In the genomic region with DNA sequence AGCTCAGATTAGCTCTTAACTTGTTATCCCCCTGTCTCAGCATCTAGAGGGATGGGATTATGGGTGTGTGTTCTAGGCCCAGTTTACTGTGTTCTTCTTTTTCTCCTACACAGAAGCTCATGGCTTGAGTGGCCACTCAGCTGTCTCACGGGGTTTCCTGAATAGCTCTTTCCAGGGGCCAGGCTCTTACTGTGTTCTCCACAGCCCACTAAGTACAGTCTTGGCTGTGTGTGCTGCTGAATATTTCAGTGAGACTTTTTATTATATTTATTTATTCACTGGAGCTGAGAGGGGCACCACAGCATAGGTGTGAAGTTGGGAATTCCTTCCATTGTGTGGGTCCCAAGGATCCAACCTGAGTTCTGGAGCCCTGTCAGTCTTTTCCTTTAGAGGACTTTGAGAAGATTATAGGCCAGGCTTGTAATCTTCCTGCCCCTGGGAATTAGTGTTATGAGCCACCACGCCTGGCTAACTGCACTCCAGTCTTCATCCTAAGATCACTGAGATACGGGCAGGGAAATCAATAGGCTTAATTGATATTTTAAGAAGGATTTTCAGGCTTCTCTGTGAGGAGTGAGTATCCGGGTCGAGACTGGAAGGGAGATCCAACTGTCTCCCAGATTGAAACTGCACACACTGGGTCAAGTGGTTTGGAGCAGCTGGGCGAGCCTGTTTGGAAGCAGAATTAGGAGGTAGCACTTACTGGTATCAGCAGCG, we compare ENCODE assay signal across 21 mouse cellular contexts.
DNase-seq lines count a peak whose midpoint lies in the region; ATAC-seq and TF ChIP-seq lines count a peak whose summit lies in the region.
"Had no signal": no experiment of that assay in that cellular context is flagged by ENCODE, and none has a peak within 500 bp of the region (broad histone marks: within the 10 kb centered on the region; RNA-seq: fewer than 3 reads in every experiment).

No protein-coding gene starts in this region.

- H3K4me1 ChIP-seq in forebrain, embryonic 15.5 days: peaks cover 33% of the 10 kb centered on the region
- H3K4me1 ChIP-seq in forebrain, embryonic 14.5 days (ENCODE audit: control insufficient read depth, insufficient read depth, low read length): 0 out of 2 replicates have a peak, but pooled peaks cover 3% of the 10 kb centered on the region
- H3K4me1 ChIP-seq in intestine, embryonic 14.5 days (replicated peaks; ENCODE audit: control insufficient read depth, insufficient read depth, low read length): no peaks in the 10 kb centered on the region
- H3K4me1 ChIP-seq in intestine, postnatal 0 days (replicated peaks; ENCODE audit: control insufficient read depth, insufficient read depth, low read length): no peaks in the 10 kb centered on the region

- no peaks in the 10 kb centered on the region for H3K36me3 ChIP-seq in forebrain, embryonic 15.5 days
- H3K36me3 ChIP-seq in forebrain, embryonic 14.5 days (ENCODE audit: control insufficient read depth, insufficient read depth, low read length): no peaks in the 10 kb centered on the region
- no peaks in the 10 kb centered on the region for H3K36me3 ChIP-seq in intestine, embryonic 14.5 days (ENCODE audit: control insufficient read depth, insufficient read depth, low read length)
- no peaks in the 10 kb centered on the region for H3K36me3 ChIP-seq in intestine, postnatal 0 days (ENCODE audit: control insufficient read depth, insufficient read depth)
- H3K36me3 ChIP-seq: embryonic facial prominence, embryonic 12.5 days; forebrain, embryonic 12.5 days; heart, embryonic 15.5 days; hindbrain, embryonic 10.5 days had no signal

- no peak overlapping the region for H3K4me3 ChIP-seq in forebrain, embryonic 15.5 days
- H3K4me3 ChIP-seq in forebrain, embryonic 14.5 days (ENCODE audit: low read depth, low read length): no peak overlapping the region
- H3K4me3 ChIP-seq in intestine, embryonic 14.5 days (ENCODE audit: low read depth, low read length): no peak overlapping the region
- H3K4me3 ChIP-seq in intestine, postnatal 0 days (ENCODE audit: low read depth, low read length): no peak overlapping the region
- H3K4me3 ChIP-seq: embryonic facial prominence, embryonic 12.5 days; forebrain, embryonic 12.5 days; gastrocnemius, adult 2 months; heart, embryonic 15.5 days; hindbrain, embryonic 10.5 days had no signal

- H3K4me2 ChIP-seq in forebrain, embryonic 15.5 days (replicated peaks): no peak overlapping the region
- no peak overlapping the region for H3K4me2 ChIP-seq in forebrain, embryonic 14.5 days (ENCODE audit: low read length)
- H3K4me2 ChIP-seq in intestine, embryonic 14.5 days (ENCODE audit: low read length): no peak overlapping the region
- H3K4me2 ChIP-seq in intestine, postnatal 0 days (replicated peaks; ENCODE audit: low read depth): no peak overlapping the region
- H3K4me2 ChIP-seq: embryonic facial prominence, embryonic 12.5 days; forebrain, embryonic 12.5 days; heart, embryonic 11.5 days; heart, embryonic 15.5 days; hindbrain, embryonic 14.5 days had no signal

- H3K9ac ChIP-seq in forebrain, embryonic 15.5 days (replicated peaks): no peak overlapping the region
- H3K9ac ChIP-seq in forebrain, embryonic 14.5 days (ENCODE audit: low read length): no peak overlapping the region
- H3K9ac ChIP-seq in intestine, embryonic 14.5 days (ENCODE audit: low read length): no peak overlapping the region
- no peak overlapping the region for H3K9ac ChIP-seq in intestine, postnatal 0 days (ENCODE audit: low read depth, low read length)
- H3K9ac ChIP-seq: embryonic facial prominence, embryonic 12.5 days; forebrain, embryonic 12.5 days; heart, embryonic 15.5 days; hindbrain, embryonic 14.5 days had no signal

- WGBS in forebrain, embryonic 15.5 days: 73% methylated on average over 7 of the region's 7 CpGs
- WGBS in forebrain, embryonic 14.5 days: 87% methylated on average over 7 of the region's 7 CpGs
- WGBS in intestine, embryonic 14.5 days: 81% methylated on average over 7 of the region's 7 CpGs
- 80% methylated on average over 7 of the region's 7 CpGs for WGBS in intestine, postnatal 0 days

- no peaks in the 10 kb centered on the region for H3K27me3 ChIP-seq in forebrain, embryonic 15.5 days
- no peaks in the 10 kb centered on the region for H3K27me3 ChIP-seq in forebrain, embryonic 14.5 days (replicated peaks; ENCODE audit: control insufficient read depth, insufficient read depth, low read length)
- no peaks in the 10 kb centered on the region for H3K27me3 ChIP-seq in intestine, embryonic 14.5 days (replicated peaks; ENCODE audit: control insufficient read depth, insufficient read depth, low read length)
- H3K27me3 ChIP-seq in intestine, postnatal 0 days (replicated peaks; ENCODE audit: control insufficient read depth, insufficient read depth, low read length): no peaks in the 10 kb centered on the region
- H3K27me3 ChIP-seq: CH12.LX; embryonic facial prominence, embryonic 12.5 days; forebrain, embryonic 12.5 days; heart, embryonic 15.5 days had no signal

- TF ChIP-seq POLR2A in brain, embryonic 14.5 days (IDR thresholded peaks at IDR 0.05; ENCODE audit: borderline replicate concordance, extremely low read depth, insufficient read depth, insufficient read length, poor library complexity, severe bottlenecking): no peak

- 0 out of 2 replicates have a peak overlapping the region, but pooled peaks have one; percentile 15 for H3K27ac ChIP-seq in forebrain, embryonic 15.5 days (replicated peaks)
- H3K27ac ChIP-seq in forebrain, embryonic 14.5 days (ENCODE audit: low read depth, low read length): no peak overlapping the region
- no peak overlapping the region for H3K27ac ChIP-seq in intestine, embryonic 14.5 days (ENCODE audit: low read depth)
- H3K27ac ChIP-seq in intestine, postnatal 0 days (ENCODE audit: low read depth, low read length): no peak overlapping the region
- H3K27ac ChIP-seq: embryonic facial prominence, embryonic 12.5 days; forebrain, embryonic 12.5 days; gastrocnemius, adult 2 months; heart, embryonic 15.5 days; hindbrain, embryonic 10.5 days; hindbrain, embryonic 14.5 days had no signal

- no peak for TF ChIP-seq CTCF in intestine, postnatal 0 days (IDR thresholded peaks at IDR 0.05; ENCODE audit: low read depth)
- no peak for TF ChIP-seq CTCF in brain, embryonic 14.5 days (IDR thresholded peaks at IDR 0.05; ENCODE audit: borderline replicate concordance, extremely low read depth, insufficient read depth, insufficient read length)

- H3K9me3 ChIP-seq in forebrain, embryonic 15.5 days: no peaks in the 10 kb centered on the region
- H3K9me3 ChIP-seq in forebrain, embryonic 14.5 days (replicated peaks; ENCODE audit: control insufficient read depth, low read length): no peaks in the 10 kb centered on the region
- H3K9me3 ChIP-seq in intestine, embryonic 14.5 days (ENCODE audit: control insufficient read depth, low read length): no peaks in the 10 kb centered on the region
- no peaks in the 10 kb centered on the region for H3K9me3 ChIP-seq in intestine, postnatal 0 days (ENCODE audit: control insufficient read depth)
- H3K9me3 ChIP-seq: embryonic facial prominence, embryonic 12.5 days; forebrain, embryonic 12.5 days; heart, embryonic 15.5 days; hindbrain, embryonic 10.5 days had no signal

- DNase-seq in forebrain, embryonic 14.5 days (ENCODE audit: low spot score): no peak
- DNase-seq in intestine, embryonic 14.5 days (ENCODE audit: low spot score): peak; percentile 43
- peak; percentile 24 for DNase-seq in brain, embryonic 14.5 days (ENCODE audit: low read depth)
- peak; percentile 51 for DNase-seq in retina, postnatal 1 day
- DNase-seq: adrenal gland, adult 2 months; cerebellum, adult 11-12 months; cerebellum, adult 9-10 months; cerebellum, postnatal 25 days; gastrocnemius, adult 2 months; gastrocnemius, postnatal 25 days; heart, postnatal 14 days had no signal

- ATAC-seq in forebrain, embryonic 15.5 days (replicated peaks): no peak; the same call in 1 of the 2 replicates
- no peak for ATAC-seq in forebrain, embryonic 14.5 days
- ATAC-seq in intestine, embryonic 14.5 days (replicated peaks; ENCODE audit: low FRiP score, low TSS enrichment, low read depth): no peak
- ATAC-seq in intestine, postnatal 0 days: no peak
- ATAC-seq: intestine, embryonic 16.5 days had no signal
